Mouse (Mus musculus) forebrain, embryonic 14.5 days (tissue): ENCODE measurements at regions not wholly inside any gene's neighbourhood (a gene's known extent, or its start where the extent isn't known, plus 50 kb on each side); places are given as distances from the start of the nearest gene placed in this dataset.
"Not testable (repeated sequence)": the region's sequence is repeated elsewhere in the genome, so short reads cannot be mapped to it uniquely, and the experiment has no call there.

Source experiments
- ATAC-seq: fragments of 200-750 bp; cut with Nextera tagmentation; 2 replicates; pipeline ENCODE4 v1.8.0; 2017; ENCODE audit warnings: mild to moderate bottlenecking, moderate library complexity
- DNase-seq: peaks from one replicate; pipeline ENCODE4 v3.0.0-alpha.2; 2015; ENCODE audit warnings: low spot score
- H3K27ac ChIP-seq: fragments of 300-500 bp; sonication (generic); 2 replicates; pipeline ENCODE4 v1.5.1; 2014; ENCODE audit warnings: low read depth, mild to moderate bottlenecking, control low read depth, low read length, moderate library complexity
- H3K27me3 ChIP-seq: fragments of 300-500 bp; sonication (generic); replicated peaks from 2 replicates; pipeline ENCODE4 v1.6.1; 2014; ENCODE audit warnings: low read length, control low read depth, mixed read lengths; ENCODE audit not compliant: control insufficient read depth, insufficient read depth
- H3K36me3 ChIP-seq: fragments of 300-500 bp; sonication (generic); 2 replicates; pipeline ENCODE4 v1.6.1; 2014; ENCODE audit warnings: low read length, control low read depth; ENCODE audit not compliant: control insufficient read depth, insufficient read depth
- H3K4me1 ChIP-seq: fragments of 300-500 bp; sonication (generic); 2 replicates; pipeline ENCODE4 v1.6.1; 2014; ENCODE audit warnings: antibody characterized with exemption, low read length, control low read depth; ENCODE audit not compliant: control insufficient read depth, insufficient read depth
- H3K4me2 ChIP-seq: fragments of 300-500 bp; sonication (generic); 2 replicates; pipeline ENCODE4 v1.6.1; 2014; ENCODE audit warnings: mild to moderate bottlenecking, control low read depth, low read length
- H3K4me3 ChIP-seq: fragments of 300-500 bp; sonication (generic); 2 replicates; pipeline ENCODE4 v1.5.1; 2014; ENCODE audit warnings: low read depth, low read length, control low read depth
- H3K9ac ChIP-seq: fragments of 300-500 bp; sonication (generic); 2 replicates; pipeline ENCODE4 v1.6.1; 2014; ENCODE audit warnings: mild to moderate bottlenecking, low read length, control low read depth, moderate library complexity
- H3K9me3 ChIP-seq: fragments of 300-500 bp; sonication (generic); replicated peaks from 2 replicates; pipeline ENCODE4 v1.6.1; 2016; ENCODE audit warnings: low read length, control low read depth, mixed read lengths; ENCODE audit not compliant: control insufficient read depth
- WGBS: fragments of 180-500 bp; shearing (Covaris S2); extraction: QIAGEN DNeasy Blood & Tissue Kit; methylation state at CpG from one replicate; pipeline ENCODE4 v1.1.7; 2014; 5-methylcytosine and 5-hydroxymethylcytosine counted together

GRCm38 (mm10) chr13:3373522-3374220 lies 164.2 kb upstream of the Gdi2 start:
- peak; percentile 21 for DNase-seq
- not testable (repeated sequence) for H3K9me3 ChIP-seq

GRCm38 (mm10) chr13:3374796-3375195 lies 163.1 kb upstream of the Gdi2 start:
- ATAC-seq (no peak), DNase-seq (no peak)
- H3K9me3 ChIP-seq = no peaks in the 10 kb centered on the region
- H3K27me3 ChIP-seq = no peaks in the 10 kb centered on the region
- H3K9ac ChIP-seq = no peak overlapping the region
- no peak overlapping the region for H3K27ac ChIP-seq
- no peak overlapping the region for H3K4me2 ChIP-seq
- H3K36me3 ChIP-seq = no peaks in the 10 kb centered on the region
- no peaks in the 10 kb centered on the region for H3K4me1 ChIP-seq
- H3K4me3 ChIP-seq = no peak overlapping the region
- WGBS = 99% methylated on average over 7 of the region's 7 CpGs

More at GRCm38 (mm10) chr13:3373522-3374220, 164.2 kb upstream of the Gdi2 start:
- not testable (repeated sequence) for ATAC-seq, H3K9ac ChIP-seq, H3K36me3 ChIP-seq, H3K27ac ChIP-seq, H3K4me2 ChIP-seq, H3K4me3 ChIP-seq, H3K27me3 ChIP-seq, H3K4me1 ChIP-seq
- 51% methylated on average over 3 of the region's 3 CpGs for WGBS

- WGBS = 52% methylated on average over 3 of the region's 3 CpGs
- not testable (repeated sequence) for H3K27me3 ChIP-seq, DNase-seq, H3K9me3 ChIP-seq, H3K9ac ChIP-seq, ATAC-seq, H3K4me2 ChIP-seq, H3K4me1 ChIP-seq, H3K27ac ChIP-seq, H3K36me3 ChIP-seq, H3K4me3 ChIP-seq
Measured at GRCm38 (mm10) chr13:3377801-3378200, 160.1 kb upstream of the Gdi2 start.

GRCm38 (mm10) chr13:3405783-3406182 lies 132.1 kb upstream of the Gdi2 start:
- H3K27me3 ChIP-seq, ATAC-seq, DNase-seq, H3K9me3 ChIP-seq, H3K9ac ChIP-seq, H3K36me3 ChIP-seq, H3K4me2 ChIP-seq, H3K27ac ChIP-seq, H3K4me3 ChIP-seq, H3K4me1 ChIP-seq: not testable (repeated sequence)
- WGBS = 87% methylated on average over 2 of the region's 2 CpGs

- not testable (repeated sequence) for H3K36me3 ChIP-seq, H3K27me3 ChIP-seq, H3K4me1 ChIP-seq, H3K9me3 ChIP-seq, H3K4me3 ChIP-seq, H3K9ac ChIP-seq, H3K4me2 ChIP-seq, H3K27ac ChIP-seq
- DNase-seq (peak; percentile 69), ATAC-seq (peak; percentile 75)
- WGBS = 40% methylated on average over 8 of the region's 8 CpGs
Measured at GRCm38 (mm10) chr13:3406236-3407017, 131.4 kb upstream of the Gdi2 start.

GRCm38 (mm10) chr13:3410281-3410680 lies 127.6 kb upstream of the Gdi2 start:
- H3K36me3 ChIP-seq, H3K4me1 ChIP-seq, ATAC-seq, H3K9me3 ChIP-seq, DNase-seq, H3K4me2 ChIP-seq, H3K4me3 ChIP-seq, H3K9ac ChIP-seq, H3K27ac ChIP-seq, H3K27me3 ChIP-seq: not testable (repeated sequence)
- WGBS = 74% methylated on average over 3 of the region's 3 CpGs

- H3K9me3 ChIP-seq = peaks cover 8% of the 10 kb centered on the region; the same call in 1 of the 2 replicates
- no peak overlapping the region for H3K27ac ChIP-seq
- no peaks in the 10 kb centered on the region for H3K36me3 ChIP-seq
- no peak for ATAC-seq
- DNase-seq = no peak
- no peak overlapping the region for H3K4me3 ChIP-seq
- no peaks in the 10 kb centered on the region for H3K27me3 ChIP-seq
- H3K9ac ChIP-seq = no peak overlapping the region
- 82% methylated on average over 1 of the region's 1 CpGs for WGBS
- H3K4me2 ChIP-seq = no peak overlapping the region
- no peaks in the 10 kb centered on the region for H3K4me1 ChIP-seq
Measured at GRCm38 (mm10) chr13:3417026-3417425, 120.8 kb upstream of the Gdi2 start.

GRCm38 (mm10) chr13:3455374-3455773 lies 82.5 kb upstream of the Gdi2 start:
- not testable (repeated sequence) for H3K9ac ChIP-seq, H3K4me1 ChIP-seq, H3K4me2 ChIP-seq, ATAC-seq, H3K9me3 ChIP-seq, H3K36me3 ChIP-seq, H3K27ac ChIP-seq, H3K4me3 ChIP-seq, DNase-seq, H3K27me3 ChIP-seq
- 94% methylated on average over 6 of the region's 6 CpGs for WGBS

- Histone ChIP-seq H3K4me1 (no peaks in the 10 kb centered on the region), H3K9me3 (no peaks in the 10 kb centered on the region), H3K27ac (no peak overlapping the region), H3K4me2 (no peak overlapping the region), H3K36me3 (no peaks in the 10 kb centered on the region), H3K9ac (no peak overlapping the region), H3K4me3 (no peak overlapping the region), H3K27me3 (no peaks in the 10 kb centered on the region)
- DNase-seq = no peak
- no peak for ATAC-seq
Measured at GRCm38 (mm10) chr13:3476884-3477283, 61.0 kb upstream of the Gdi2 start.
